1 mouse cellular context compared by ENCODE assay signal in genomic region chr4:117429604-117430003, GRCm38 (mm10).
TF ChIP-seq lines count a peak whose summit lies in the region.

No protein-coding gene starts in this region.

TF ChIP-seq in CH12.LX, 34 proteins besides CTCF, POLR2A, EP300 and RAD21 (continued from another document):
- no peak for TF ChIP-seq MEF2A (IDR thresholded peaks at IDR 0.05; ENCODE audit: borderline replicate concordance, low read depth, low read length)
- TF ChIP-seq RCOR1 (conservative IDR thresholded peaks at IDR 0.05; ENCODE audit: low read depth, low read length): no peak
- TF ChIP-seq SIN3A (IDR thresholded peaks at IDR 0.05; ENCODE audit: low read length): no peak
- TF ChIP-seq UBTF (IDR thresholded peaks at IDR 0.05; ENCODE audit: low read depth, low read length): no peak
- TF ChIP-seq E2F4 (IDR thresholded peaks at IDR 0.05; ENCODE audit: insufficient replicate concordance, low read depth, low read length): no peak
- TF ChIP-seq MAX (IDR thresholded peaks at IDR 0.05; ENCODE audit: low read length): no peak
- TF ChIP-seq CHD1 (IDR thresholded peaks at IDR 0.05; ENCODE audit: low read depth, low read length): no peak
- TF ChIP-seq NRF1 (IDR thresholded peaks at IDR 0.05; ENCODE audit: low read depth, low read length): no peak
